Mouse (Mus musculus): ENCODE measurements around the gene Atxn2.

GRCm38 (mm10) chr5:121696761-121697160 lies 14.4 kb upstream of the Atxn2 start:
- TF ChIP-seq POLR2A (IDR thresholded peaks at IDR 0.05; ENCODE audit: borderline replicate concordance, control insufficient read depth, low read depth, low read length) (no peak), CTCF (IDR thresholded peaks at IDR 0.05; ENCODE audit: control insufficient read depth, insufficient read depth, low read length) (no peak)
